ENCODE assay signal across 8 mouse cellular contexts in the genomic region with DNA sequence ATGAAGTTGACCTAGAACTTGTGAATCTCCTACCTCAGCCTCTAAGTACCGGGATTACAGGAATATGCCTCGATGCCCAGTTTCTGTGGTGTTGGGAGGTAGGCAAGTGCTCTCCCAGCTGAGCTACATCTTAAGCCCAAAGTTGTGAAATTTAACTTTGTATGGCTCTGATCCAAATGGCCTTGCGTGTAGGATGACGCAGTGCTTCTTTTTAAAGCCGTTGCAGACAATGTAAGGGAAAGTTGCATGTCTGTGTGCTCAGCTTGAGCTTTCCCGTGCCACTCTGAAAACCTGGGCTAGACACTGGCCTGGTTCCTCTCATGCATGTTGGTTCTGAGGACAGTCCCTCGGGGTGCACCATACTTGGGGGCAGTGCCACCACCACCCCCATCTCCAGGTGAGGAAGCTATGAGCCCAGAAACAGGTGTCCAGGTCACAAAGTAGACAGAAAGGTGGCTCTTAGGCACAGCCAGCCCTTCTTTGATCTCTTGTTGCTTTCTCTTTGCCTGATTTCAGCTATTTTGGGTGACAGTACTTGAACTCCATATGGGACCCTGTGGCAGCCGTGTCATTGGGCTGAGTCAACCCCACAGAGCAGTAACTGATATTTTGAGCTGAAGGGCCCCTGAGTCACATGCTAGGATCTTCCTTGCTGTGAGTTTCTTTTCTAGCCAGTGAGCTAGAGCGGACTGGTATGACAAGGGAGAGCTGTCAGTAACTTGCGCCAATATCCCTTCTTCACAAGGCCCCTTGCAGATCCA. TPM values are rescaled to one million over a fixed set of nuclear protein-coding genes. Genes with fewer than 3 reads are reported as not detected.
DNase-seq lines count a peak whose midpoint lies in the region; ATAC-seq lines count a peak whose summit lies in the region.

No protein-coding gene starts in this region.

- peak overlapping the region; percentile 87 for H3K27ac ChIP-seq in embryonic facial prominence, embryonic 13.5 days
- H3K27ac ChIP-seq in limb, embryonic 15.5 days = peak overlapping the region; percentile 86
- H3K27ac ChIP-seq in stomach, embryonic 14.5 days (ENCODE audit: low read length) = peak overlapping the region; percentile 75

- no peak for ATAC-seq in embryonic facial prominence, embryonic 13.5 days (ENCODE audit: insufficient number of reproducible peaks, insufficient read depth, low FRiP score, low TSS enrichment, low read depth)
- ATAC-seq in limb, embryonic 15.5 days (ENCODE audit: insufficient number of reproducible peaks, low FRiP score, low TSS enrichment, low read depth) = no peak
- no peak for ATAC-seq in stomach, embryonic 14.5 days (ENCODE audit: insufficient number of reproducible peaks, insufficient read depth, low FRiP score, low read depth)

- H3K36me3 ChIP-seq in embryonic facial prominence, embryonic 13.5 days = no peaks in the 10 kb centered on the region
- H3K36me3 ChIP-seq in limb, embryonic 15.5 days = no peaks in the 10 kb centered on the region
- H3K36me3 ChIP-seq in stomach, embryonic 14.5 days (ENCODE audit: control insufficient read depth, insufficient read depth, low read length) = no peaks in the 10 kb centered on the region

- WGBS in embryonic facial prominence, embryonic 13.5 days = 80% methylated on average over 10 of the region's 10 CpGs
- 56% methylated on average over 10 of the region's 10 CpGs for WGBS in limb, embryonic 15.5 days
- 69% methylated on average over 10 of the region's 10 CpGs for WGBS in stomach, embryonic 14.5 days

- H3K9me3 ChIP-seq in embryonic facial prominence, embryonic 13.5 days = no peaks in the 10 kb centered on the region
- no peaks in the 10 kb centered on the region for H3K9me3 ChIP-seq in limb, embryonic 15.5 days
- no peaks in the 10 kb centered on the region for H3K9me3 ChIP-seq in stomach, embryonic 14.5 days (ENCODE audit: control insufficient read depth, low read depth, low read length)

- H3K27me3 ChIP-seq in embryonic facial prominence, embryonic 13.5 days = no peaks in the 10 kb centered on the region
- H3K27me3 ChIP-seq in limb, embryonic 15.5 days = no peaks in the 10 kb centered on the region
- no peaks in the 10 kb centered on the region for H3K27me3 ChIP-seq in stomach, embryonic 14.5 days (ENCODE audit: control insufficient read depth, insufficient read depth, low read length)

- peak overlapping the region; percentile 47 for H3K4me2 ChIP-seq in embryonic facial prominence, embryonic 13.5 days
- H3K4me2 ChIP-seq in limb, embryonic 15.5 days = peak overlapping the region; percentile 32
- H3K4me2 ChIP-seq in stomach, embryonic 14.5 days (replicated peaks; ENCODE audit: low read depth, low read length) = no peak overlapping the region

- H3K9ac ChIP-seq in embryonic facial prominence, embryonic 13.5 days = no peak overlapping the region
- no peak overlapping the region for H3K9ac ChIP-seq in limb, embryonic 15.5 days
- no peak overlapping the region for H3K9ac ChIP-seq in stomach, embryonic 14.5 days (replicated peaks; ENCODE audit: low read depth, low read length)

- H3K4me1 ChIP-seq in embryonic facial prominence, embryonic 13.5 days = peaks cover 41% of the 10 kb centered on the region
- peaks cover 52% of the 10 kb centered on the region for H3K4me1 ChIP-seq in limb, embryonic 15.5 days
- H3K4me1 ChIP-seq in stomach, embryonic 14.5 days (ENCODE audit: control insufficient read depth, insufficient read depth, low read length) = peaks cover 35% of the 10 kb centered on the region

- peak; percentile 95 for DNase-seq in heart, adult 11 months
- no peak for DNase-seq in heart, postnatal 4 days
- DNase-seq in CD4-positive, CD25-positive, alpha-beta regulatory T cell, adult 2 months (ENCODE audit: low read depth, low spot score) = peak; percentile 58
- DNase-seq in urinary bladder, postnatal 25 days (ENCODE audit: low spot score) = no peak
- DNase-seq in thymus, postnatal 36 days = no peak

- no peak overlapping the region for H3K4me3 ChIP-seq in embryonic facial prominence, embryonic 13.5 days
- no peak overlapping the region for H3K4me3 ChIP-seq in limb, embryonic 15.5 days
- H3K4me3 ChIP-seq in stomach, embryonic 14.5 days (ENCODE audit: low read depth, low read length) = no peak overlapping the region

RNA-seq across cellular contexts. Expression of a gene that starts 6.0 kb away (rescaled TPM):
- 10 to 100 TPM; 32.5 to 33.2 TPM for total RNA-seq in heart, postnatal 4 days (2021)
- polyA plus RNA-seq in embryonic facial prominence, embryonic 13.5 days (2015; fragmentation: Nextera tagmentation; extraction: Ambion mirVana) = 34.9 and 36.6 TPM in 2 replicates
- polyA plus RNA-seq in limb, embryonic 15.5 days (2015; fragmentation: Nextera tagmentation; extraction: Ambion mirVana) = 32.4 and 35.4 TPM in 2 replicates
- 20.0 and 23.6 TPM in 2 replicates for polyA plus RNA-seq in stomach, embryonic 14.5 days (2014; fragmentation: Nextera tagmentation; extraction: Ambion mirVana)

RNA-seq across cellular contexts. Expression of a gene that starts 13.4 kb away (rescaled TPM):
- 10 to 100 TPM; 17.3 to 18.4 TPM for total RNA-seq in heart, postnatal 4 days (2021)
- polyA plus RNA-seq in embryonic facial prominence, embryonic 13.5 days (2015; fragmentation: Nextera tagmentation; extraction: Ambion mirVana) = 46.7 and 50.3 TPM in 2 replicates
- 50.1 and 51.2 TPM in 2 replicates for polyA plus RNA-seq in limb, embryonic 15.5 days (2015; fragmentation: Nextera tagmentation; extraction: Ambion mirVana)
- 57.5 and 58.4 TPM in 2 replicates for polyA plus RNA-seq in stomach, embryonic 14.5 days (2014; fragmentation: Nextera tagmentation; extraction: Ambion mirVana)

RNA-seq across cellular contexts. Expression of a gene that starts 37.8 kb away (rescaled TPM):
- total RNA-seq in heart, postnatal 4 days (2021) = 10 to 100 TPM; 27.3 to 29.3 TPM
- 70.2 and 78.2 TPM in 2 replicates for polyA plus RNA-seq in embryonic facial prominence, embryonic 13.5 days (2015; fragmentation: Nextera tagmentation; extraction: Ambion mirVana)
- polyA plus RNA-seq in limb, embryonic 15.5 days (2015; fragmentation: Nextera tagmentation; extraction: Ambion mirVana) = 81.0 and 86.3 TPM in 2 replicates
- 70.2 and 76.5 TPM in 2 replicates for polyA plus RNA-seq in stomach, embryonic 14.5 days (2014; fragmentation: Nextera tagmentation; extraction: Ambion mirVana)

RNA-seq across cellular contexts. Expression of a gene that starts 51.4 kb away (rescaled TPM):
- 1 to 10 TPM; 4.9 to 5.9 TPM for total RNA-seq in heart, postnatal 4 days (2021)
- polyA plus RNA-seq in embryonic facial prominence, embryonic 13.5 days (2015; fragmentation: Nextera tagmentation; extraction: Ambion mirVana) = 19.2 and 22.2 TPM in 2 replicates
- polyA plus RNA-seq in limb, embryonic 15.5 days (2015; fragmentation: Nextera tagmentation; extraction: Ambion mirVana) = 11.5 TPM in 2 replicates
- polyA plus RNA-seq in stomach, embryonic 14.5 days (2014; fragmentation: Nextera tagmentation; extraction: Ambion mirVana) = 13.3 and 16.0 TPM in 2 replicates

RNA-seq across cellular contexts. Expression of a gene that starts 53.5 kb away (rescaled TPM):
- total RNA-seq in heart, postnatal 4 days (2021) = 1 to 10 TPM; 1.6 to 1.8 TPM
- polyA plus RNA-seq in embryonic facial prominence, embryonic 13.5 days (2015; fragmentation: Nextera tagmentation; extraction: Ambion mirVana) = 8.6 and 10.3 TPM in 2 replicates
- 12.1 and 13.8 TPM in 2 replicates for polyA plus RNA-seq in limb, embryonic 15.5 days (2015; fragmentation: Nextera tagmentation; extraction: Ambion mirVana)
- 7.4 and 8.7 TPM in 2 replicates for polyA plus RNA-seq in stomach, embryonic 14.5 days (2014; fragmentation: Nextera tagmentation; extraction: Ambion mirVana)

Comparison
In these comparisons a context has a peak if more than half of its experiments do, and no peak if none do; other contexts are left out.
1. DNase-seq: peak in heart, adult 11 months (single experiment) and CD4-positive, CD25-positive, alpha-beta regulatory T cell, adult 2 months (single experiment); none in heart, postnatal 4 days (single experiment), urinary bladder, postnatal 25 days (single experiment) and thymus, postnatal 36 days (0 of 2).
2. Peak in every context shown above with its lines, with median percentiles within 50 percentile points of each other: H3K27ac ChIP-seq.